Mouse (Mus musculus): ENCODE data around the gene Vps13d.

DNA sequence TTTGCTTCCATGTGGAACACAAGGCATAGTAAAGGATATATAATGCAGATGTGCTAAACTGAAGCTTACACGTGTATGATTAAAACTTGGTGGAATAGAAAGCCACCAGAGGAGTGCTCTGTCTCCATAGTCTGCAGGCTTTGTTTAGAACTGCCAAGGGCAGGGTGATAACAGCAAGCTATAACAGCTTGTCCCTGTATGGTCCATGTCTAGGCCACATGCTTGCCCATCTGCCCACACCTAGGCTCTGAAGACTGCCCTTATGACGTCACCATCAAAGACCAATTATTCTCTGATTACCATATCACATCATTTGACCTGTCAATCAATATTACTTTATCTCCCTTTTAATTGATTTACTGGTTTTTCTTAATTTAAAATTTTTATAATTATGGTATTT, 229.6 kb downstream of the Vps13d start:
- TF ChIP-seq CTCF (IDR thresholded peaks at IDR 0.05; ENCODE audit: control insufficient read depth, insufficient read depth, insufficient replicate concordance, low read depth, low read length): no peak
- TF ChIP-seq POLR2A (IDR thresholded peaks at IDR 0.05; ENCODE audit: control insufficient read depth, low read depth, low read length): no peak

All from testis, adult 2 months (tissue).